Comparison of ENCODE assay signal across 17 mouse cellular contexts in genomic region chr19:6895608-6896305, GRCm38 (mm10). TPM values are rescaled to one million over a fixed set of nuclear protein-coding genes. Genes with fewer than 3 reads are reported as not detected.
DNase-seq lines count a peak whose midpoint lies in the region; ATAC-seq and TF ChIP-seq lines count a peak whose summit lies in the region.
"Not testable (repeated sequence)": the region's sequence is repeated elsewhere in the genome, so short reads cannot be mapped to it uniquely, and the experiment has no call there.
"Had no signal": no experiment of that assay in that cellular context is flagged by ENCODE, and none has a peak within 500 bp of the region (broad histone marks: within the 10 kb centered on the region; RNA-seq: fewer than 3 reads in every experiment).

No protein-coding gene starts in this region.

- peak; percentile 46 for DNase-seq in 416B (ENCODE audit: low read depth)
- peak; percentile 94 for DNase-seq in MEL (ENCODE audit: low read depth, low spot score)
- DNase-seq in gastrocnemius, adult 2 months = not testable (repeated sequence)
- DNase-seq in heart, embryonic 10.5 days (ENCODE audit: low spot score) = peak; percentile 72
- peak; percentile 48 for DNase-seq in splenic B cell, adult 2 months (ENCODE audit: low read depth, low spot score)

- peak overlapping the region; percentile 12; the same call in 1 of the 2 replicates for H3K4me2 ChIP-seq in liver, embryonic 12.5 days

- not testable (repeated sequence) for ATAC-seq in liver, embryonic 12.5 days

- H3K9me3 ChIP-seq in MEL (replicated peaks; ENCODE audit: insufficient read depth, low read length); liver, embryonic 12.5 days (replicated peaks): not testable (repeated sequence)
- H3K9me3 ChIP-seq in heart, embryonic 10.5 days = 0 out of 2 replicates have a peak, but pooled peaks cover 13% of the 10 kb centered on the region

- peak overlapping the region; percentile 56 to 88 for H3K4me3 ChIP-seq in MEL (ENCODE audit: control insufficient read depth in 1 of 2, insufficient read depth in 1 of 2, low read depth in 2 of 2, low read length in 2 of 2)
- peak overlapping the region; percentile 52 for H3K4me3 ChIP-seq in bone marrow macrophage, adult 2 months (ENCODE audit: insufficient read depth, low read length)
- peak overlapping the region; percentile 26 for H3K4me3 ChIP-seq in gastrocnemius, adult 2 months
- not testable (repeated sequence) for H3K4me3 ChIP-seq in heart, embryonic 10.5 days; liver, embryonic 12.5 days

- peaks cover 3 to 20% of the 10 kb centered on the region in 2 experiments for H3K4me1 ChIP-seq in MEL (ENCODE audit: control insufficient read depth in 1 of 2, insufficient read depth in 2 of 2, low read length in 2 of 2)
- peaks cover 12% of the 10 kb centered on the region for H3K4me1 ChIP-seq in bone marrow macrophage, adult 2 months (ENCODE audit: control insufficient read depth, insufficient read depth, low read length)
- not testable (repeated sequence) for H3K4me1 ChIP-seq in heart, embryonic 10.5 days; liver, embryonic 12.5 days

- not testable (repeated sequence) for TF ChIP-seq CTCF in MEL (IDR thresholded peaks at IDR 0.05 in 2 of 3, conservative IDR thresholded peaks at IDR 0.05 in 1 of 3; ENCODE audit: control insufficient read depth in 1 of 3, insufficient read depth in 1 of 3, low read depth in 2 of 3, low read length in 3 of 3, poor library complexity in 1 of 3, severe bottlenecking in 1 of 3); bone marrow macrophage, adult 2 months (IDR thresholded peaks at IDR 0.05; ENCODE audit: low read depth, low read length); gastrocnemius, adult 2 months (IDR thresholded peaks at IDR 0.05)

- H3K79me2 ChIP-seq in MEL (ENCODE audit: control insufficient read depth, insufficient read depth, low read length, poor library complexity) = not testable (repeated sequence)

- intact Hi-C loops in gastrocnemius, adult 2 months (cut with DNase I) = not testable (repeated sequence)

- TF ChIP-seq EP300 in MEL (IDR thresholded peaks at IDR 0.05; ENCODE audit: low read depth in 1 of 2, low read length in 2 of 2) = peak; percentile 49 to 65

- TF ChIP-seq POLR2A in MEL (IDR thresholded peaks at IDR 0.05; ENCODE audit: control insufficient read depth in 1 of 2, insufficient read depth in 1 of 2, low read depth in 1 of 2, low read length in 2 of 2, poor library complexity in 1 of 2) = peak in 1 of 2 experiments; percentile 46; a peak in 2 of 4 replicates
- not testable (repeated sequence) for TF ChIP-seq POLR2A in bone marrow macrophage, adult 2 months (IDR thresholded peaks at IDR 0.05; ENCODE audit: borderline replicate concordance, low read depth, low read length)

- WGBS in heart, embryonic 10.5 days = 79% methylated on average over 18 of the region's 18 CpGs
- 63% methylated on average over 18 of the region's 18 CpGs for WGBS in liver, embryonic 12.5 days (ENCODE audit: insufficient replicate concordance)

- H3K27ac ChIP-seq in MEL (ENCODE audit: control insufficient read depth, low read depth, low read length) = peak overlapping the region; percentile 80
- H3K27ac ChIP-seq in bone marrow macrophage, adult 2 months (ENCODE audit: insufficient read depth, low read depth, low read length) = peak overlapping the region; percentile 36
- H3K27ac ChIP-seq in gastrocnemius, adult 2 months; heart, embryonic 10.5 days; liver, embryonic 12.5 days: not testable (repeated sequence)

- peak overlapping the region; percentile 88 for H3K9ac ChIP-seq in MEL (ENCODE audit: control insufficient read depth, low read depth, low read length, poor library complexity, severe bottlenecking)
- H3K9ac ChIP-seq in liver, embryonic 12.5 days = not testable (repeated sequence)

- not testable (repeated sequence) for H3K27me3 ChIP-seq in MEL (ENCODE audit: control insufficient read depth in 1 of 2, insufficient read depth in 2 of 2, low read length in 2 of 2); heart, embryonic 10.5 days (ENCODE audit: insufficient read depth, poor library complexity, severe bottlenecking); liver, embryonic 12.5 days (replicated peaks); splenic B cell, adult 2 months (ENCODE audit: control insufficient read depth, insufficient read depth, low read length, poor library complexity, severe bottlenecking)

- H3K36me3 ChIP-seq in MEL (ENCODE audit: control insufficient read depth in 1 of 2, insufficient read depth in 2 of 2, low read length in 2 of 2) = peaks cover 0 to 15% of the 10 kb centered on the region in 2 experiments; a peak in 3 of 4 replicates
- not testable (repeated sequence) for H3K36me3 ChIP-seq in heart, embryonic 10.5 days; liver, embryonic 12.5 days; splenic B cell, adult 2 months (ENCODE audit: control insufficient read depth, insufficient read depth, low read length, poor library complexity, severe bottlenecking)

- TF ChIP-seq RAD21 in MEL (IDR thresholded peaks at IDR 0.05; ENCODE audit: low read depth, low read length) = not testable (repeated sequence)

TF ChIP-seq in MEL, 35 proteins besides CTCF, POLR2A, EP300 and RAD21 (continues in another document):
- TF ChIP-seq MAX (IDR thresholded peaks at IDR 0.05; ENCODE audit: low read length) (peak; percentile 70), MYC (IDR thresholded peaks at IDR 0.05; ENCODE audit: low read depth, low read length) (peak; percentile 70; the same call in 1 of the 2 replicates), GATA1 (IDR thresholded peaks at IDR 0.05; ENCODE audit: low read depth, low read length) (peak; percentile 66; the same call in 1 of the 2 replicates), CHD1 (IDR thresholded peaks at IDR 0.05; ENCODE audit: low read depth, low read length) (0 out of 2 replicates have a peak, but pooled peaks have one; percentile 1), TAL1 (IDR thresholded peaks at IDR 0.05; ENCODE audit: low read length) (peak; percentile 32; the same call in 1 of the 2 replicates), SIN3A (IDR thresholded peaks at IDR 0.05; ENCODE audit: low read length) (peak; percentile 84; the same call in 1 of the 2 replicates), RCOR1 (IDR thresholded peaks at IDR 0.05; ENCODE audit: low read depth, low read length) (peak; percentile 88), NELFE (IDR thresholded peaks at IDR 0.05; ENCODE audit: low read depth, low read length) (peak; percentile 34; the same call in 1 of the 2 replicates), TBP (IDR thresholded peaks at IDR 0.05; ENCODE audit: low read depth, low read length) (peak; percentile 51; the same call in 1 of the 2 replicates)

RNA-seq across cellular contexts. Expression of gene Trmt112, which starts 13.7 kb away (rescaled TPM):
- 285 and 294 TPM in 2 replicates for total RNA-seq in MEL (2012; rRNA removed)
- 100 to 1,000 TPM in 1 of 2 experiments, not detected in 1; 319 TPM for polyA plus RNA-seq in MEL (2012; ENCODE audit: insufficient read depth in 1 of 2, insufficient read length in 2 of 2, low read depth in 1 of 2, low replicate concordance in 2 of 2, missing spikeins in 1 of 2)
- 71.2 and 82.0 TPM in 2 replicates for polyA plus RNA-seq in bone marrow macrophage, adult 2 months (2012; ENCODE audit: insufficient read depth, insufficient read length, missing spikeins)
- total RNA-seq in gastrocnemius, adult 2 months (2021) = 10 to 100 TPM; 32.7 to 41.3 TPM
- 89.9 and 116 TPM in 2 replicates for polyA plus RNA-seq in heart, embryonic 10.5 days (2016; fragmentation: Nextera tagmentation; extraction: Ambion mirVana)
- polyA plus RNA-seq in liver, embryonic 12.5 days (2016; fragmentation: Nextera tagmentation; extraction: Ambion mirVana) = 115 TPM in 2 replicates

RNA-seq across cellular contexts. Expression of gene Prdx5, which starts 14.1 kb away (rescaled TPM):
- 127 and 130 TPM in 2 replicates for total RNA-seq in MEL (2012; rRNA removed)
- polyA plus RNA-seq in MEL (2012; ENCODE audit: insufficient read depth in 1 of 2, insufficient read length in 2 of 2, low read depth in 1 of 2, low replicate concordance in 2 of 2, missing spikeins in 1 of 2) = 100 to 1,000 TPM in 1 of 2 experiments, not detected in 1; 246 TPM
- 349 and 382 TPM in 2 replicates for polyA plus RNA-seq in bone marrow macrophage, adult 2 months (2012; ENCODE audit: insufficient read depth, insufficient read length, missing spikeins)
- 100 to 1,000 TPM; 177 to 270 TPM for total RNA-seq in gastrocnemius, adult 2 months (2021)
- 166 and 169 TPM in 2 replicates for polyA plus RNA-seq in heart, embryonic 10.5 days (2016; fragmentation: Nextera tagmentation; extraction: Ambion mirVana)
- polyA plus RNA-seq in liver, embryonic 12.5 days (2016; fragmentation: Nextera tagmentation; extraction: Ambion mirVana) = 94.2 and 101 TPM in 2 replicates

RNA-seq across cellular contexts. Expression of gene Esrra, which starts 25.9 kb away (rescaled TPM):
- 30.5 and 40.9 TPM in 2 replicates for total RNA-seq in MEL (2012; rRNA removed)
- polyA plus RNA-seq in MEL (2012; ENCODE audit: insufficient read depth in 1 of 2, insufficient read length in 2 of 2, low read depth in 1 of 2, low replicate concordance in 2 of 2, missing spikeins in 1 of 2) = 10 to 100 TPM in 1 of 2 experiments, not detected in 1; 32.5 TPM
- 35.3 and 41.6 TPM in 2 replicates for polyA plus RNA-seq in bone marrow macrophage, adult 2 months (2012; ENCODE audit: insufficient read depth, insufficient read length, missing spikeins)
- 100 to 1,000 TPM in 1 of 2 experiments, 10 to 100 TPM in 1; 80.0 to 108 TPM for total RNA-seq in gastrocnemius, adult 2 months (2021)
- polyA plus RNA-seq in heart, embryonic 10.5 days (2016; fragmentation: Nextera tagmentation; extraction: Ambion mirVana) = 23.1 and 29.4 TPM in 2 replicates
- 6.5 and 6.8 TPM in 2 replicates for polyA plus RNA-seq in liver, embryonic 12.5 days (2016; fragmentation: Nextera tagmentation; extraction: Ambion mirVana)

RNA-seq across cellular contexts. Expression of gene Catsperz, which starts 29.4 kb away (rescaled TPM):
- 0.65 TPM in 1 of 2 replicates, not detected in the other for total RNA-seq in MEL (2012; rRNA removed)
- 1 to 10 TPM in 1 of 2 experiments, not detected in 1; 2.4 TPM for polyA plus RNA-seq in MEL (2012; ENCODE audit: insufficient read depth in 1 of 2, insufficient read length in 2 of 2, low read depth in 1 of 2, low replicate concordance in 2 of 2, missing spikeins in 1 of 2)
- not detected in 2 replicates for polyA plus RNA-seq in bone marrow macrophage, adult 2 months (2012; ENCODE audit: insufficient read depth, insufficient read length, missing spikeins)
- not detected for total RNA-seq in gastrocnemius, adult 2 months (2021)
- 2.3 and 2.4 TPM in 2 replicates for polyA plus RNA-seq in heart, embryonic 10.5 days (2016; fragmentation: Nextera tagmentation; extraction: Ambion mirVana)
- 0.80 and 0.93 TPM in 2 replicates for polyA plus RNA-seq in liver, embryonic 12.5 days (2016; fragmentation: Nextera tagmentation; extraction: Ambion mirVana)
- total RNA-seq: adrenal gland, postnatal 14 days; common myeloid progenitor, adult 5-6 weeks; gastrocnemius, postnatal 14 days; gastrocnemius, postnatal 4 days; heart, adult 18-20 months; heart, postnatal 25 days; hematopoietic stem cell, adult 5-6 weeks had no signal
- polyA plus RNA-seq: adrenal gland, adult 2 months; CD4-positive, CD25-positive, alpha-beta regulatory T cell, adult 4 months; hindbrain, embryonic 12.5 days had no signal

RNA-seq across cellular contexts. Expression of gene Ccdc88b, which starts 37.7 kb away (rescaled TPM):
- total RNA-seq in MEL (2012; rRNA removed) = 32.4 and 38.7 TPM in 2 replicates
- polyA plus RNA-seq in MEL (2012; ENCODE audit: insufficient read depth in 1 of 2, insufficient read length in 2 of 2, low read depth in 1 of 2, low replicate concordance in 2 of 2, missing spikeins in 1 of 2) = 10 to 100 TPM in 1 of 2 experiments, not detected in 1; 59.8 TPM
- 31.8 and 33.2 TPM in 2 replicates for polyA plus RNA-seq in bone marrow macrophage, adult 2 months (2012; ENCODE audit: insufficient read depth, insufficient read length, missing spikeins)
- total RNA-seq in gastrocnemius, adult 2 months (2021) = under 1 TPM; 0.46 to 0.59 TPM
- polyA plus RNA-seq in heart, embryonic 10.5 days (2016; fragmentation: Nextera tagmentation; extraction: Ambion mirVana) = 0.38 and 0.63 TPM in 2 replicates
- polyA plus RNA-seq in liver, embryonic 12.5 days (2016; fragmentation: Nextera tagmentation; extraction: Ambion mirVana) = 2.8 and 3.3 TPM in 2 replicates
